Mouse (Mus musculus): Measurements from ENCODE around the gene Rfx4. TPM values are rescaled to one million over a fixed set of nuclear protein-coding genes. Genes with fewer than 3 reads are reported as not detected.

Rfx4 gene
- polyA plus RNA-seq, 1 experiment from 2014 or later = 3.8 TPM

DNA sequence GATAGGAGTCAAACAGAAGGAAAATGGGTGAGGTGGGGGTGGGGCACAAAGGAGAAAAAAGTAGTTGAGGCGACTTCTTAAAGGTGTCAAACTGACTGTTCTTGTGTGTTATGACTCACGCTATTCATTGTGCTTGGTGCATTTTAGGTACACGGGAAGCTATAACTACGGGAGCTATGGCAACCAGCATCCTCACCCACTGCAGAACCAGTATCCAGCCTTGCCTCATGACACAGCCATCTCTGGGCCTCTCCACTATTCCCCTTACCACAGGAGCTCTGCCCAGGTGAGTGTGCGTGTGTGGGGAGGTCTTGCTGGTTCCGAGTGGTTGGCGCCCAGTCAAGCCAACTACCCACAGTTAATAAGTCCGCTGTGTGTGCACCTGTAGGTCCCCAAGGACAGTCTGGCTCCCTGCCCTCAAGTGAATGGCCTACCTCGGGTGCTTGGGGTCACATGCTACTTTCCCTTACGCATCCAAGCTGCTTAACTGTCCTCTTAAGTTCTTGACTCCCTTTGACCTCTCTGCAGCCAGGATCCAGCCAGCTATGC, 140.0 kb downstream of the Rfx4 start:
- 92% methylated on average over 10 of the region's 10 CpGs for WGBS
- Histone ChIP-seq H3K9me3 (no peaks in the 10 kb centered on the region), H3K4me1 (peaks cover 24% of the 10 kb centered on the region), H3K4me3 (no peak overlapping the region), H3K27me3 (replicated peaks; ENCODE audit: low read depth, poor library complexity, severe bottlenecking) (no peaks in the 10 kb centered on the region), H3K36me3 (replicated peaks) (no peaks in the 10 kb centered on the region; the same call in 1 of the 2 replicates), H3K27ac (replicated peaks) (no peak overlapping the region)
- no peak for DNase-seq (ENCODE audit: low spot score)

DNA sequence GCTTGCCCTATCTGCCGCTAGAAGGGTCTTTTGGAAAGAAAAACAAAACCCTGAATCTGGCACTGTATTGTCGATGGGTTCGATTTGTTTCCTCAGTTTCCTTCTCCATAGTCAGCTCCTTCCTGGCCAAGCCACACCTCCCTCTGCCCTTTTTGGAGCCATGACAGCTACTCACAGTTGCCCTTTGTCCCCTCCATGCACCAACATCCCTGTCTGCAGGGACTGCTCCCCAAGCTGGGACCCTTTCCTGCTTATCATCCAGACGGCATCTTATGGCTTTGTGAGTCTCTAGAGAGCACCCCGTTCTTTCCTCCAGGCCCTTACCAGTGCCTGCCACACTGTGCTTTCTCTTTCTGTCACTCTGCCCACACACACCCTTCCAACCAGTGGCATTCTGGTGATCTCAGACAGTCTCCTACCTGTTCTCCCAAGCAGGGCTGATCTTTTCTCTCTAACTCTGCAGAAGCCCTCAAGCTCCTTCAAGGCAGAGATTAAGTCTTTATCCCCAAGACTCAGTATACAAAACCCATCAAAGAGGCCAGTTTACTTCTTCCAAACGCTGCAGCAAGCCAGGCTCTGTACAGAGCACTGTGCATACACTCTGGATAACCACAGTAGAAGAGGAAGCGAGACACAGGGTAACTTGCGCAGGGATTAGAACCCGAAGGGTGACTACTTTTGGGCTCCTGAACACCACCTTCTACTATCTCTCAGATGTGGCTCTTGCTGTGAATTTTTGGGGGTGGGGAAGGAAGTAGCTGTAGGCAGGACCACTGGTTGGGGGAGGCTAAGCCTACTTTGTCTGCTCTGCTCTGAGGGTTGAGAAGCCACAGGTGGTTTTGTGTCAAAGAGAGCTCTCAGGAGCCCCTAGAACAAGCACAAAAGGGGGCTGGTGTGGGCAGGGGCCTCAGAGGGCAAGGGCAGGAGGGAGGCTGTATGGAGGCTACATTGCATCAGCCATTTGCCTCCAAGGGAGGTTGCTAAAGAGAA, 141.4 kb downstream of the Rfx4 start:
- H3K27ac ChIP-seq (replicated peaks) = 0 out of 2 replicates have a peak overlapping the region, but pooled peaks have one; percentile 57
- H3K9me3 ChIP-seq = no peaks in the 10 kb centered on the region
- H3K4me1 ChIP-seq = peaks cover 30% of the 10 kb centered on the region
- DNase-seq (ENCODE audit: low spot score) = no peak
- H3K27me3 ChIP-seq (replicated peaks; ENCODE audit: low read depth, poor library complexity, severe bottlenecking) = no peaks in the 10 kb centered on the region
- WGBS = 63% methylated on average over 9 of the region's 9 CpGs
- H3K4me3 ChIP-seq = no peak overlapping the region
- H3K36me3 ChIP-seq (replicated peaks) = no peaks in the 10 kb centered on the region; the same call in 1 of the 2 replicates

DNA sequence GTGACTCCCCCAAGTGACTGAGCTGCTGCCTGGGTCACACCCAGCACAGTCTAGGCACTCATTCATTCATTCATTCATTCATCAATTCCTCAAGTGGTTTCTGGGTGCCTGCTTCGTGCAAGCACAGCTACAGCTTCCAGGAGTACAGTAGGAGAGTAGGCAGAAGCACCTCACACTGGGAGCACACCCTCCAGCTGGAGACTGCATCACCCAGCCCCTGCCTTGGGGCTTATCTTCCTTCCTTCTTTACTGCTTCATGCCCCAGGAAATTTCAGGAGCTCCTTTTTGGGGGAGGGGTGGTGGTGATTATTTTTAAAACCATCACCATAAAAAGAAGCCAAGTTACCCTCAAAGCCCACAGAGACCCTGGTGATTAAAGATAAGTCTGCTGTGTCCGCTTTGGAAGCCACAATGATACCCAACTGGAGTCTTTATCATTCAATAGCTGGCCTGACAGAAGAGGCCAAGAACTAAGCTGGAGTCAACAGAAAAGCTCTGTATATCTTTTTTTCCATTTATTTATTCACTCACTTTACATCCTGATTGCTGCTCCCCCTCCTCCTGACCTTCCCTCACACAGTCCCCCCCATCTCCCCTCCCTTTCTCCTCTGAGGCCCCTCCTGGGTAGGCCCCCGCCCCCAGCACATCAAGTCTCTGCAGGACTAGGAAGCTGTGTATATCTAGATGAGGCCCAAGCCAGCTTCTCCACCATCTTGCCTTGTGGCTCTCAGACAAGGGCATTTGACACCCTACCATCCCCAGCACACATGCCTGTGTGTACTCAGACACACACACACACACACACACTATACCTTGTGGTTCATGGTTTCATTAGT, 142.5 kb downstream of the Rfx4 start:
- 73% methylated on average over 3 of the region's 3 CpGs for WGBS
- H3K4me1 ChIP-seq = peaks cover 39% of the 10 kb centered on the region
- no peak overlapping the region for H3K4me3 ChIP-seq
- no peaks in the 10 kb centered on the region for H3K9me3 ChIP-seq
- no peaks in the 10 kb centered on the region for H3K27me3 ChIP-seq (replicated peaks; ENCODE audit: low read depth, poor library complexity, severe bottlenecking)
- no peaks in the 10 kb centered on the region; the same call in 1 of the 2 replicates for H3K36me3 ChIP-seq (replicated peaks)
- DNase-seq (ENCODE audit: low spot score) = no peak
- no peak overlapping the region; the same call in 1 of the 2 replicates for H3K27ac ChIP-seq (replicated peaks)

DNA sequence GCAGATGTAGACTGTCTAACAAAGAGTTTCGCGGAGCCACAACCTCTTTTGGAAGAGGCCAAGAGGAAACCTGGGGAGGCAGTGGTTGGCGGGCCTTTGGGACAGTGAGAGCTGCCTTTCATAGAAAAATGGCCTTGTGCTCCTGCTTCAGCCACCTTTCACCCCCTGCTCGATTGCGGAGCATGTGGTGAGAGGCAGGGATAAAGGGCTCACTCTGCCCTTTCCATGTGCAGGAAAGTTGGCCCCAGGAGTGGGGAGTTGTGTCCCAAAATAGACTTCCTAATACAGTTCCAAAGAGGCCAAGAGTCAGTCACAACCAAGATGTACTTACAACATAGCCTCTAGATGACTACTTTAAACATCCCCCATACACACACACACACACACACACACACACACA, 145.8 kb downstream of the Rfx4 start:
- H3K27me3 ChIP-seq (replicated peaks; ENCODE audit: low read depth, poor library complexity, severe bottlenecking) = 0 out of 2 replicates have a peak, but pooled peaks cover 5% of the 10 kb centered on the region
- no peak overlapping the region for H3K27ac ChIP-seq (replicated peaks)
- no peaks in the 10 kb centered on the region for H3K9me3 ChIP-seq
- H3K4me1 ChIP-seq = peaks cover 51% of the 10 kb centered on the region
- DNase-seq (ENCODE audit: low spot score) = no peak
- no peak overlapping the region for H3K4me3 ChIP-seq
- H3K36me3 ChIP-seq (replicated peaks) = no peaks in the 10 kb centered on the region
- WGBS = 67% methylated on average over 5 of the region's 5 CpGs

DNA sequence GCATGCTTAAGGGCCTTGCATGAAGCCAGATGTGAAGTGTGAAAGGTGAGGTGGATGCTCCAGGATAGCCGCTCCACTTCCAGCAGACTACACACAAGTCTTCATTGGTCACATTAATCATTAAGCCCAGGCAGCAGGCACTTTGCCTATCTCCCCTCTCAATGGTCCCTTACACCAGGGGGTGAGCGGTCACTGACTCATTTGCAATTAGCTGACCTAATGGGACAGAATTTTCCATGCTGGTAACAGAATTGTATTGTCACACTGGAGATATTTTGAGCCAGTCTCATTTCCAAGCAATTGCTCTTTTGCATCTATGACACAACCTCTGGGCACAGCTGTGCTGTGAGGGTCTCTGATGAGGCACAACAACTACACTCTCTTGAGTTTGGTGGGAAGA, 146.4 kb downstream of the Rfx4 start:
- WGBS = 82% methylated on average over 2 of the region's 2 CpGs
- Histone ChIP-seq H3K36me3 (replicated peaks) (no peaks in the 10 kb centered on the region), H3K4me3 (no peak overlapping the region), H3K27ac (replicated peaks) (no peak overlapping the region), H3K9me3 (no peaks in the 10 kb centered on the region), H3K4me1 (peaks cover 48% of the 10 kb centered on the region), H3K27me3 (replicated peaks; ENCODE audit: low read depth, poor library complexity, severe bottlenecking) (0 out of 2 replicates have a peak, but pooled peaks cover 5% of the 10 kb centered on the region)
- no peak for DNase-seq (ENCODE audit: low spot score)

DNA sequence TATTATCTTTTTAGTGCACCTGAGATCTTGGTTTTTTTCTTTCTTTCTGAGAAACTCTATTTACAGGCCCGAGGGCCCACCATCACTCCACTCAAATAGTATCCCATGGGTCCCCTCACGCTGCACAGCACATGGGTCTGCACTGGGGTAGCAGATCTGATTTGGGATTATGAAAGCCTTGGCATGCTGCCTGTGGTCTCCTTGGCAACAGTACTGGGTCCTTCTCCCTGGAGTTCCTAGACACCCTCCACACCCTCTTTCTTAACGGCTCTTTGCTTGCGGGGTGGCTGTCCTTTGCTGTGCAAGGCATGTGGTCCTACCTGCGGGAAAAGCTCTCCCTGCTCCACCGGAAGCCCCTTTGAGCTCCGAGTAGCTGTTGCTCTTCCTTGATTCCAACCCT, 147.4 kb downstream of the Rfx4 start:
- no peaks in the 10 kb centered on the region for H3K9me3 ChIP-seq
- no peak for DNase-seq (ENCODE audit: low spot score)
- H3K4me1 ChIP-seq = peaks cover 42% of the 10 kb centered on the region
- 66% methylated on average over 7 of the region's 7 CpGs for WGBS
- H3K4me3 ChIP-seq = peak overlapping the region; percentile 28; the same call in 1 of the 2 replicates
- 0 out of 2 replicates have a peak overlapping the region, but pooled peaks have one; percentile 24 for H3K27ac ChIP-seq (replicated peaks)
- no peaks in the 10 kb centered on the region for H3K36me3 ChIP-seq (replicated peaks)
- peaks cover 15% of the 10 kb centered on the region for H3K27me3 ChIP-seq (replicated peaks; ENCODE audit: low read depth, poor library complexity, severe bottlenecking)

DNA sequence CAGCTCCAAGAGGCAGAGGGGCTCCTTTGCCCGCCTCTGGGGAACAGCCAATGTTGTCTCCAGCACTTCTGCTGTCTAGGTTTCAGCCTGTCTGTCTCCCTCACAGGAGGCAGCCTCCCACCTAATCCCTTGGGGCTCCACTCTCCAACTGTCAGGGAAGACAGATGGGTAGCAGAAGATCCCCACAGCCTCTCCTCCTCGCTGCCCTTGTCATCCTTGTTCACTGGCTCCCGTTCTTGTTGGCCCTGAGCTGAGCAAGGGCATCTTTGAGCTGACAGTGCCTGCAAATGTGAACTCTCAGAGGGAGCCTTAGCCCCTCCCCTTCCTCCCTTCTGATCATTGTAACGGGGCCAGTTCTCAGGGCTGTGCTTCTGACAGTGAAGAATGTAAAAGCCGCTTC, 147.9 kb downstream of the Rfx4 start:
- 8% methylated on average over 5 of the region's 5 CpGs for WGBS
- peak overlapping the region; percentile 28; the same call in 1 of the 2 replicates for H3K4me3 ChIP-seq
- H3K36me3 ChIP-seq (replicated peaks) = no peaks in the 10 kb centered on the region
- DNase-seq (ENCODE audit: low spot score) = no peak
- peaks cover 38% of the 10 kb centered on the region for H3K4me1 ChIP-seq
- no peaks in the 10 kb centered on the region for H3K9me3 ChIP-seq
- peak overlapping the region; percentile 24; the same call in 1 of the 2 replicates for H3K27ac ChIP-seq (replicated peaks)
- peaks cover 20% of the 10 kb centered on the region for H3K27me3 ChIP-seq (replicated peaks; ENCODE audit: low read depth, poor library complexity, severe bottlenecking)

DNA sequence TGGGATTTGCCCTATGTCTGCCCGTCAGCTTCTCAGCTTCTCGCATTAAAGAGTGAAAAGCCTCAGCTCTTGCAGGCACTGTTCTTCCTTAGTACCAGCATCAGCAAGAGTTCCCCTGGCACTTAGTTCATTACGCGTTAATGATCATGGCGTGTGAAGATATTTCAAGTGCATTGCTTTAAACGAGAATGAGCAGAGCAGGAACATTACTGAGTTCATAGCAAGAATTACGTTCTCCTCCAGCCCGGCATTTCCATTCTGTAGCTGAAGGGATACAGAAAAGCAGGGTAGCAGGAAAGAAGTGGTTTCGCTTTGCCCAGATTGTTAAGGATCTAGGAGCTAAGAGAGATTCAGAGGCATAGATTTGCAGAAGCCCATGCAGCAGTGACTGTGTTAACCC, 151.0 kb downstream of the Rfx4 start:
- Histone ChIP-seq H3K36me3 (replicated peaks) (no peaks in the 10 kb centered on the region), H3K27me3 (replicated peaks; ENCODE audit: low read depth, poor library complexity, severe bottlenecking) (peaks cover 35% of the 10 kb centered on the region), H3K9me3 (no peaks in the 10 kb centered on the region), H3K4me1 (peaks cover 53% of the 10 kb centered on the region), H3K4me3 (no peak overlapping the region), H3K27ac (replicated peaks) (no peak overlapping the region)
- no peak for DNase-seq (ENCODE audit: low spot score)
- WGBS = 85% methylated on average over 9 of the region's 9 CpGs

DNA sequence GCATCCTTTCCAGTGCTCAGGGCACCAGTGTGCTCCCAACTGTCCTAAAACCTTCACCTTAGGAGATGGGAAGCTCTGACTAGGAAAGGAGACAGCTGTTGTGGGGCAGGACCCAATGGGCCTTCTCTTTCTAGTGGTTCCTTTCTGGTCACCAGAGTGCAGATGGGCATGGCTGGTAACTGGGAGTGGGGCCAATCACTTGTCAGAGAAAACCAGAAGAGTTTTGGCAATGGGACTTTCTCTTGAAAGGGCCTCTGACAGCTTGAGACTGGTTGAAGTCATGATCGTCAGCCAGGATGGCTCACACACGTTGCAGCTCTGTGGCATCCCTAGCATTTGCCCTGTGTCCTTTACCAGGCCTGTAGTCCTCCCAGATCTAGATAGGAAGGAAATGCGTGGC, 152.1 kb downstream of the Rfx4 start:
- no peak overlapping the region for H3K27ac ChIP-seq (replicated peaks)
- H3K36me3 ChIP-seq (replicated peaks) = no peaks in the 10 kb centered on the region
- no peak for DNase-seq (ENCODE audit: low spot score)
- H3K4me1 ChIP-seq = peaks cover 45% of the 10 kb centered on the region
- WGBS = 90% methylated on average over 3 of the region's 3 CpGs
- peaks cover 35% of the 10 kb centered on the region for H3K27me3 ChIP-seq (replicated peaks; ENCODE audit: low read depth, poor library complexity, severe bottlenecking)
- H3K4me3 ChIP-seq = no peak overlapping the region
- H3K9me3 ChIP-seq = no peaks in the 10 kb centered on the region

DNA sequence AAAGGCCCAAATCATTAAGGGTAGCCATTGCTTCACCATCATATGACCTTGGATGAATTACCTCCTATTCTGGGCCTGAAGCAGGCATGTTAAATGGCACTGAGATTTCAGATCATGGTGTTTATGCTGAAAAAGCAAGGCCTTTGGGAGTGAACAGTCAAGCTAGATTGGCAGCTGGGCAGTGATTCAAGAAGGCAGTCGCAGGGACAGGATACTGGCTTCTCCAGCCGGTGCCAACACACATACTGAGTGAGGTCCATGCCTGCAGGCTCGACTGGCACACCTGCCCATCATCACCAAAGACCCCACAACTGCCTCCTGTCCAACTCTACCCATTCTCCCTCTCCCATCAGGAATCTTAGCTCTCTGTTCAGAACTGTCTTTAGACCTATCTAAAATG, 152.6 kb downstream of the Rfx4 start:
- H3K27me3 ChIP-seq (replicated peaks; ENCODE audit: low read depth, poor library complexity, severe bottlenecking) = peaks cover 34% of the 10 kb centered on the region
- H3K4me1 ChIP-seq = peaks cover 40% of the 10 kb centered on the region
- H3K9me3 ChIP-seq = no peaks in the 10 kb centered on the region

DNA sequence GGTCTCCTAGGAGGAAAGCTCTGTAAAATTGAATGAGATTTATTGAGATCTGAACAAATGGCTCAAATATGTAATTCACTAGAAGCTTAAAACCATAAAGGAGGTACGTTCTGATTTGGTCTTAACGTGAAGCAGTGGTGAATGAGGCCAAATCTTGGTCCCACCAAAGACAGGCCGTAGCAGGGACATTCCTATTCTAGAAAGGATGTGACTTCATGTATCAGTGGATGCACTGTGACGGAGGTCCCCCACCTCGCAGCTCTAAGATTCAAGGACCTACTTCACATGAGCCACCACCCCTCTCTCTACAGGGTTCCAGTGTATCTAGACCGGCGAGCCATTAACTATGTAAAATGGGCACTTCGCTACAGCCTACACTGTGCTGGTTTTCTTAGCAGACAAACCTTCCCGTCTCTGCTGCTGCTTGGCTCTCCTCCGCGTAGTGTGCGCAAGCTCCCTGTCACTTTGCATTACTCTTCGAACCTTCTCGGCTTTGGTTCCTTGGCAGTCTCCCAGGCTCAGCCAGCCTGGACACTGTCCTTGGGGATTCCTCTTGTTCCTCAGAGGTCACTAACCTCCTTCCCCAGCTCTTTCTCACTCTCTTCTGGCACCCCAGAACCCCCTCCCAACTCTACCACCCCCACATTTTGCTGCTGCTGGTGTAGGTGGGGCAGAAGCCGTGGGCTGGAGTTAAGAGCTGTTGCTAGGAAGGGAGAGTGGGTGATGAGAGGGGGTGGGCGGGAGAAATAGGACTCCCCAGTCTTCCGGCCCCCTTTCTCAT, 153.3 kb downstream of the Rfx4 start:
- no peak for DNase-seq (ENCODE audit: low spot score)
- H3K27ac ChIP-seq (replicated peaks) = 0 out of 2 replicates have a peak overlapping the region, but pooled peaks have one; percentile 40
- peaks cover 33% of the 10 kb centered on the region for H3K4me1 ChIP-seq
- peaks cover 29% of the 10 kb centered on the region for H3K27me3 ChIP-seq (replicated peaks; ENCODE audit: low read depth, poor library complexity, severe bottlenecking)
- WGBS = 69% methylated on average over 17 of the region's 17 CpGs
- H3K4me3 ChIP-seq = no peak overlapping the region
- no peaks in the 10 kb centered on the region for H3K9me3 ChIP-seq
- no peaks in the 10 kb centered on the region for H3K36me3 ChIP-seq (replicated peaks)

More for the DNA sequence above, 152.6 kb downstream of the Rfx4 start:
- WGBS = 95% methylated on average over 3 of the region's 3 CpGs
- Histone ChIP-seq H3K27ac (replicated peaks) (no peak overlapping the region), H3K36me3 (replicated peaks) (no peaks in the 10 kb centered on the region), H3K4me3 (no peak overlapping the region)
- DNase-seq (ENCODE audit: low spot score) = no peak
